Mouse (Mus musculus): ENCODE measurements at regions not wholly inside any gene's neighbourhood (a gene's known extent, or its start where the extent isn't known, plus 50 kb on each side); places are given as distances from the start of the nearest gene placed in this dataset.

- dilution Hi-C loops (cut with MboI; ENCODE audit: extremely low pct_ligation_motif_present, extremely low pct_unique_long_range_greater_than_20kb, low sequenced_read_pairs), result no loop called here
- in situ Hi-C loops (cut with MboI; ENCODE audit: low pct_ligation_motif_present, low pct_unique_long_range_greater_than_20kb, low sequenced_read_pairs), result loop anchor here (25.0 kb wide), 1 partner anchor 250 kb away; no protein-coding TSS in a partner anchor
- no peaks in the 10 kb centered on the region for H3K36me3 ChIP-seq (replicated peaks in 1 of 2; ENCODE audit: control insufficient read depth in 1 of 2, insufficient read depth in 1 of 2, low read length in 1 of 2)
Observed at GRCm38 (mm10) chr9:79037054-79037453, 421.7 kb downstream of the Cd109 start.

GRCm38 (mm10) chr9:79038971-79039370 is 423.6 kb downstream of the Cd109 start:
- dilution Hi-C loops (cut with MboI; ENCODE audit: extremely low pct_ligation_motif_present, extremely low pct_unique_long_range_greater_than_20kb, low sequenced_read_pairs), result no loop called here
- TF ChIP-seq BHLHE40 (IDR thresholded peaks at IDR 0.05; ENCODE audit: low read depth, low read length) (no peak), CHD1 (IDR thresholded peaks at IDR 0.05; ENCODE audit: low read depth, low read length) (no peak), TBP (conservative IDR thresholded peaks at IDR 0.05; ENCODE audit: low read depth, low read length) (no peak), USF2 (conservative IDR thresholded peaks at IDR 0.05; ENCODE audit: low read depth, low read length) (no peak), MAX (IDR thresholded peaks at IDR 0.05; ENCODE audit: low read length) (no peak), USF1 (IDR thresholded peaks at IDR 0.05; ENCODE audit: low read depth, low read length) (no peak), ELF1 (IDR thresholded peaks at IDR 0.05; ENCODE audit: low read depth, low read length) (no peak), GABPA (IDR thresholded peaks at IDR 0.05; ENCODE audit: insufficient replicate concordance, low read depth, low read length) (no peak), EP300 (IDR thresholded peaks at IDR 0.05; ENCODE audit: low read length) (no peak), RCOR1 (conservative IDR thresholded peaks at IDR 0.05; ENCODE audit: low read depth, low read length) (no peak), HCFC1 (IDR thresholded peaks at IDR 0.05; ENCODE audit: low read depth, low read length) (no peak), JUN (IDR thresholded peaks at IDR 0.05; ENCODE audit: insufficient read depth, low read depth, low read length) (no peak), MXI1 (IDR thresholded peaks at IDR 0.05; ENCODE audit: low read depth, low read length) (no peak), IRF4 (IDR thresholded peaks at IDR 0.05; ENCODE audit: low read depth, low read length) (no peak), POLR2A (IDR thresholded peaks at IDR 0.05; ENCODE audit: low read depth, low read length) (no peak), MAZ (IDR thresholded peaks at IDR 0.05; ENCODE audit: low read depth, low read length) (no peak)
- H3K27ac ChIP-seq (ENCODE audit: insufficient read depth, low read depth), result no peak overlapping the region

More at GRCm38 (mm10) chr9:79037054-79037453, 421.7 kb downstream of the Cd109 start:
- DNase-seq (ENCODE audit: extremely low read depth), result no peak
- Histone ChIP-seq H3K9me3 (replicated peaks; ENCODE audit: low read length) (no peaks in the 10 kb centered on the region), H3K27ac (ENCODE audit: insufficient read depth, low read depth) (no peak overlapping the region), H3K4me3 (replicated peaks in 1 of 3; ENCODE audit: low read depth in 2 of 3, low read length in 2 of 3, poor library complexity in 1 of 3) (no peak overlapping the region), H3K27me3 (replicated peaks) (no peaks in the 10 kb centered on the region), H3K79me2 (replicated peaks; ENCODE audit: control insufficient read depth, extremely low read depth, insufficient read depth, poor library complexity, severe bottlenecking) (no peaks in the 10 kb centered on the region), H3K9ac (ENCODE audit: insufficient read depth, low read depth) (no peak overlapping the region), H3K4me2 (ENCODE audit: insufficient read depth, low read depth, poor library complexity, severe bottlenecking) (no peak overlapping the region), H3K4me1 (ENCODE audit: control insufficient read depth in 1 of 2, insufficient read depth in 2 of 2) (no peaks in the 10 kb centered on the region)
- TF ChIP-seq ZKSCAN1 (IDR thresholded peaks at IDR 0.05; ENCODE audit: borderline replicate concordance, low read depth, low read length) (no peak), IRF4 (IDR thresholded peaks at IDR 0.05; ENCODE audit: low read depth, low read length) (no peak), JUN (IDR thresholded peaks at IDR 0.05; ENCODE audit: insufficient read depth, low read depth, low read length) (no peak), ETS1 (conservative IDR thresholded peaks at IDR 0.05; ENCODE audit: low read depth, low read length) (no peak), CHD1 (IDR thresholded peaks at IDR 0.05; ENCODE audit: low read depth, low read length) (no peak), NRF1 (IDR thresholded peaks at IDR 0.05; ENCODE audit: low read depth, low read length) (no peak), BHLHE40 (IDR thresholded peaks at IDR 0.05; ENCODE audit: low read depth, low read length) (no peak), MAFK (IDR thresholded peaks at IDR 0.05; ENCODE audit: insufficient replicate concordance, low read length) (no peak), CHD2 (IDR thresholded peaks at IDR 0.05; ENCODE audit: low read length) (no peak), E2F4 (IDR thresholded peaks at IDR 0.05; ENCODE audit: insufficient replicate concordance, low read depth, low read length) (no peak), UBTF (IDR thresholded peaks at IDR 0.05; ENCODE audit: low read depth, low read length) (no peak), GABPA (IDR thresholded peaks at IDR 0.05; ENCODE audit: insufficient replicate concordance, low read depth, low read length) (no peak), MXI1 (IDR thresholded peaks at IDR 0.05; ENCODE audit: low read depth, low read length) (no peak)

More at GRCm38 (mm10) chr9:79038971-79039370, 423.6 kb downstream of the Cd109 start:
- Histone ChIP-seq H3K79me2 (replicated peaks; ENCODE audit: control insufficient read depth, extremely low read depth, insufficient read depth, poor library complexity, severe bottlenecking) (no peaks in the 10 kb centered on the region), H3K36me3 (replicated peaks in 1 of 2; ENCODE audit: control insufficient read depth in 1 of 2, insufficient read depth in 1 of 2, low read length in 1 of 2) (no peaks in the 10 kb centered on the region), H3K4me3 (replicated peaks in 1 of 3; ENCODE audit: low read depth in 2 of 3, low read length in 2 of 3, poor library complexity in 1 of 3) (no peak overlapping the region), H3K9me3 (replicated peaks; ENCODE audit: low read length) (no peaks in the 10 kb centered on the region), H3K9ac (ENCODE audit: insufficient read depth, low read depth) (no peak overlapping the region), H3K4me1 (ENCODE audit: control insufficient read depth in 1 of 2, insufficient read depth in 2 of 2) (no peaks in the 10 kb centered on the region), H3K4me2 (ENCODE audit: insufficient read depth, low read depth, poor library complexity, severe bottlenecking) (no peak overlapping the region), H3K27me3 (replicated peaks) (no peaks in the 10 kb centered on the region)
- DNase-seq (ENCODE audit: extremely low read depth), result no peak
- in situ Hi-C loops (cut with MboI; ENCODE audit: low pct_ligation_motif_present, low pct_unique_long_range_greater_than_20kb, low sequenced_read_pairs), result loop anchor here (25.0 kb wide), 1 partner anchor 252 kb away; no protein-coding TSS in a partner anchor
